Mouse (Mus musculus) heart, adult 2 months (tissue): ENCODE results near the gene Camta1.

Source experiments
- CTCF ChIP-seq: fragments of 200-600 bp; IDR thresholded peaks from 2 replicates; pipeline ENCODE4 v1.8.1; 2022; ENCODE audit warnings: antibody characterized with exemption, mild to moderate bottlenecking, moderate library complexity
- POLR2A ChIP-seq: fragments of 200-500 bp; IDR thresholded peaks from 2 replicates; pipeline ENCODE4 v1.6.1; 2011; ENCODE audit warnings: mild to moderate bottlenecking, low read depth, low read length, control low read depth; ENCODE audit not compliant: insufficient read depth

GRCm38 (mm10) chr4:151044037-151044943 is 817.4 kb downstream of the Camta1 start, which contains the start of gene Per3:
- TF ChIP-seq CTCF = 0 out of 2 replicates have a peak, but pooled peaks have one; percentile 1
- peak; percentile 94 for TF ChIP-seq POLR2A
